Mouse (Mus musculus): ENCODE data around the gene Zfp580. TPM values are rescaled to one million over a fixed set of nuclear protein-coding genes. Genes with fewer than 3 reads are reported as not detected.
"Not testable (repeated sequence)": the region's sequence is repeated elsewhere in the genome, so short reads cannot be mapped to it uniquely, and the experiment has no call there.

Gene Zfp580
- total RNA-seq, 4 experiments from 2014 or later: 22.8 to 28.6 (median 27.8) TPM

DNA sequence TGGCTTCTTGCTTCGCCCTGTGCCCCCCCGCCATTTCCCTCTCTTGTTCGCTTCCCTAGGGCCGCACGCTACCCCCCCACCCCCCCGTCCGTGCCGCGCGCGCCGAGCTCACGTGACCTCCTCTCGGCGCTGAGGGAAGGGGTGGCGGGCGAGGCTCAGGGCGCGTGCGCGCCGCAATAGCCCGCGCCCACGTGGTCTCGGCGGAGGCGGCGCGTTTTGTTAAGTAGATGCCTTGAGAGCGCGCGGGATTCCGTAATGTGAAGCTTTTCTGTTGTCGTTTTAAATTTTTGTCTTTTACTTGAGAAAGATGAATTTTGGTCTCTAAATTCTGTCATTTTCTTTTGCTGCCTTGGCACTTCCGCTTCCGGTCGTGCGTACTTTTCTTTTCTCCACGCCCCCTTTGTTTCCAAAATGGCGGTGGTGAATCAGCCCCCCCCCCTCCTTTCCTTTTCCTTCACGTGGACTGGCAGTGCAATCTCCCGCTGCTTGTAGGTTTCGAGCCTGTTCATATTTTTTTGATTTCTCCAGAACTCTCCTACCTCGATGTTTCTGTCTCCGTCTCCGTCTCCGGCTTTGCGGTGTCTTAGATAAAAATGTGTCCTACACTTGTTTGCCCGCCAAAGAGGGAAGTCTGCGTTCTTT is 11.1 kb downstream of the Zfp580 start:
- DNase-seq (ENCODE audit: low spot score in 2 of 2): peak in 1 of 2 experiments; percentile 55

GRCm38 (mm10) chr7:5064886-5065285 is 13.5 kb downstream of the Zfp580 start:
- no peak for DNase-seq (ENCODE audit: low spot score in 2 of 2)

GRCm38 (mm10) chr7:5073586-5073985 is 22.2 kb downstream of the Zfp580 start:
- no peak for DNase-seq (ENCODE audit: low spot score in 2 of 2)

GRCm38 (mm10) chr7:5074984-5075383 is 23.6 kb downstream of the Zfp580 start:
- DNase-seq (ENCODE audit: low spot score in 2 of 2): no peak

DNA sequence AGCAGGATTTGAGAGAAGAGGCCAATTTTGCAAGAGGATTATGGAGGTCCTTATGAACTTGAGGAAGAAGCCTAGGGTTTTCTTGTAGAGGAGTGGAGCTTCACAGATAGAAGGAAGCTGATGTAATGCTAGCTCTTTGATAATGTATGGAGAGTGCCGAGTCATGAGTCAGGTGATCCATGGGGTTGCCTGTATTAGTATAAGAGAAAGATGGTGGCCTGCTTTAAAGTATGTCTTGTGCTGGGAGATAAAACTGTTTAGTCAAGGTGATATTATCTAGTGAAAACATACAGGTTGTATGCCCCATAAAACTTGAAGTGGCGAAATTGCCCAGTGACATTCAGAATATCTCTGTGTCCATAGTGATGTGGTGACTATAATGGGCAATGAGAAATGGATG is 25.6 kb downstream of the Zfp580 start:
- DNase-seq (ENCODE audit: low spot score in 2 of 2): no peak

- not testable (repeated sequence) for DNase-seq (ENCODE audit: low spot score in 2 of 2)
These were observed 28.1 kb downstream of the Zfp580 start for GRCm38 (mm10) chr7:5079365-5080009.

- peak; percentile 95 to 97 for DNase-seq (ENCODE audit: low spot score in 2 of 2)
These were observed 28.8 kb downstream of the Zfp580 start, which contains the start of gene Epn1 for GRCm38 (mm10) chr7:5080010-5080751. Gene Epn1 (plus strand): TSS chr7:5080235.

DNA sequence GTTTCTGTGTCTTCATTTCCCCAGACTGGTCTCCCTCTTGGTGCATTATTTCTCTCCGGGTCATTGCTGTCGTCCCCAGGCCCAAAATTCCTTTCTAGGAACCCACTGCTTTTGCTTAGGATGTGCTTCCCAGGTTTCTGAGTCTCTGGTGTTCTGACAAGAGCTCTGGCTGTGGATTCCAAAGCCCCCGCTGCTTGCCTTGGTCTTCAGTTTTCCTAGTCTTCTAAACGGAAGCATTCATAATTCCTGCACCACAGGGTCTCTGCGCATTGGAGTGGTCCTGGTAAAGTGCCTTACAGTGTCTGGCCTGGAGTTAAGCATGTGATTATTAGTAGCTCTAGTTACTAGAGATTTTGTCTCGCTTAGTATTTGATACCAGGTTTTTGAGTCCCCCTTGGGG is 29.5 kb downstream of the Zfp580 start:
- DNase-seq (ENCODE audit: low spot score in 2 of 2): no peak

GRCm38 (mm10) chr7:5081241-5081640 is 29.9 kb downstream of the Zfp580 start:
- DNase-seq (ENCODE audit: low spot score in 2 of 2): no peak

DNA sequence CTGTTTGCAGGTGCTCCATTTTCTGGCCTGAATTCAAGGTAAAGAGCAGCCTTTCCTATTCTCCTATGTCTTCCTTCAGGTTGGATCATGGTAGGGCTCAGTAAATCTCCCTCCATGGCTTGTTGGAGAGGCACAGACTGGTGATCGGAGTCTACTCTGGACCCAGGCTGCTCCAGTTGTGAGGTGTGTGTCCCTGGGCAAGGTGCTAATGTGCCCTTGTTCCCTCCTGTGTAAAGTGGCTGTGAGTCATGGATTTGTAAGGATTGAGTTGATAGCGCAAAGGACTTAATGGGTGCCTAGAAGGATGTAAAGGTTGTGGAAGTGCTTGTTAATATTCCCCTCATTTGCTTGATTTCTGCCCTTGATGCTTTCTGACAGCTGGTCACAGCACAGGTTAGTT is 30.6 kb downstream of the Zfp580 start:
- DNase-seq (ENCODE audit: low spot score in 2 of 2): no peak

DNA sequence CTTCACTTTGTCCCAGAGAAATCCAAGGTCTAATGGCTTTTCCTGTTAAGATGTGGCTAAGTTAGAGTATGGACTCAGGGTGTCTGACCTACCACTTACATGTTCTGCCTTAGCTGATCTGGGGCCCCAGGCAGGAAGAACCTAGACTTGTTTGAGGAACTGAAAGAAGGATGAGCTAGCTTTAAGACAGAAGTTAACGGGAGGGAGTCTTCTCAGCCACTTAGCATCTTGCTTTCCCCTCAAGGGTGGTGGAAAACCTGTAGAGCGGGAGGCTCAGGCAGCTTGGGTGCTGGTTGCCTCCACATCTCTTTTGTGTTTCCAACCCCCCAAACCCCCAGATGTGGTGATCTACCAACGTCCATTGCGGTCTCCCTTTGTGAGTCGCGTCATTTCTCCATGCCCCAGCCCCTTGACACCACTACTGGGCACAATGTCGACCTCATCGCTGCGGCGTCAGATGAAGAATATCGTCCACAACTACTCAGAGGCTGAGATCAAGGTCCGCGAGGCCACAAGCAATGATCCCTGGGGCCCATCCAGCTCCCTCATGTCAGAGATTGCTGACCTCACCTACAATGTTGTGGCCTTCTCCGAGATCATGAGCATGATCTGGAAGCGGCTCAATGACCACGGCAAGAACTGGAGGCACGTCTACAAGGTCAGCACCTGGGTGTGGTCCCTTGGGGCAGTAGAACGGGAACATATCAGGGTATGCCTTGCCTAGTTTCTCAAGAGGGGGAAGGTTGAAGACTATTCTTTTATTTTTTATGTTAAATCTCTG is 32.2 kb downstream of the Zfp580 start:
- no peak for DNase-seq (ENCODE audit: low spot score in 2 of 2)

GRCm38 (mm10) chr7:5085512-5085911 is 34.2 kb downstream of the Zfp580 start:
- no peak for DNase-seq (ENCODE audit: low spot score in 2 of 2)

DNA sequence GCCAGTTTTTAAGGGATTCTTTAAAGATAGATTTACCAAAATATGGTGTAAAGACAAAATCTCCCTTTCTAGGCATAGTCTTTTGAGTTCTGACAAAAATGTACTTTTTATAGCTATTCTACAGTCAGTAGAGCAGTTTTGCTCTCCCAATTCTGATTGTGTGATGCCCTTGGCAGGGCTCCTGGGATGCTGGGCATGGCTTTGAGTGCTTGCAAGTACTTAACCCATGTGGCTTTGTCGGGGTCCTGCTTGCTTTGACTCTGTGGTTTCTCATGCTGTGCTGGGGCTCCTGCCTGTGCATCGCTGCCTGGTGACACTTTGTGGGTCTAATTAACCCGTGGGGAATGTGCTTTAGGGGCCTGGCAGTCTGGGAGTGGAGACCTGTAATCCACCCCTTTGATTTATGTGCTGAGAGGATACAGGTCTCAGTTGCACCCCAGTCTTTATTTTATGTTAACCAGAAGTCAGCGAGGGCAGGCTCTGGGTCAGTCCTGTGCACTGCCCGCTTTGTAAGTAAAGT is 35.6 kb downstream of the Zfp580 start:
- no peak for DNase-seq (ENCODE audit: low spot score in 2 of 2)

GRCm38 (mm10) chr7:5087886-5088285 is 36.5 kb downstream of the Zfp580 start:
- DNase-seq (ENCODE audit: low spot score in 2 of 2): no peak

DNA sequence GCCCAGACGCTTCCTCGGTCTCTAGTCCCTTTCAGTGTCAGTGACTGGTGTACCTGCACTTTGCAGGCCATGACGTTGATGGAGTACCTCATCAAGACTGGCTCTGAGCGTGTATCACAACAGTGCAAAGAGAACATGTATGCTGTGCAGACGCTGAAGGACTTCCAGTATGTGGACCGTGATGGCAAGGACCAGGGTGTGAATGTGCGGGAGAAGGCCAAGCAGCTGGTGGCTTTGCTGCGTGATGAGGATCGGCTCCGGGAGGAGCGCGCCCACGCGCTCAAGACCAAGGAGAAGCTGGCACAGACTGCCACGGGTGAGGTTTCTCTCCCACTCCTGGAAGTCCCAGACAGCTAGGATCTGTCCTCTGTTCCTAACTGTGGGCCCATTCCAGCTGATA is 38.5 kb downstream of the Zfp580 start:
- no peak for DNase-seq (ENCODE audit: low spot score in 2 of 2)

DNA sequence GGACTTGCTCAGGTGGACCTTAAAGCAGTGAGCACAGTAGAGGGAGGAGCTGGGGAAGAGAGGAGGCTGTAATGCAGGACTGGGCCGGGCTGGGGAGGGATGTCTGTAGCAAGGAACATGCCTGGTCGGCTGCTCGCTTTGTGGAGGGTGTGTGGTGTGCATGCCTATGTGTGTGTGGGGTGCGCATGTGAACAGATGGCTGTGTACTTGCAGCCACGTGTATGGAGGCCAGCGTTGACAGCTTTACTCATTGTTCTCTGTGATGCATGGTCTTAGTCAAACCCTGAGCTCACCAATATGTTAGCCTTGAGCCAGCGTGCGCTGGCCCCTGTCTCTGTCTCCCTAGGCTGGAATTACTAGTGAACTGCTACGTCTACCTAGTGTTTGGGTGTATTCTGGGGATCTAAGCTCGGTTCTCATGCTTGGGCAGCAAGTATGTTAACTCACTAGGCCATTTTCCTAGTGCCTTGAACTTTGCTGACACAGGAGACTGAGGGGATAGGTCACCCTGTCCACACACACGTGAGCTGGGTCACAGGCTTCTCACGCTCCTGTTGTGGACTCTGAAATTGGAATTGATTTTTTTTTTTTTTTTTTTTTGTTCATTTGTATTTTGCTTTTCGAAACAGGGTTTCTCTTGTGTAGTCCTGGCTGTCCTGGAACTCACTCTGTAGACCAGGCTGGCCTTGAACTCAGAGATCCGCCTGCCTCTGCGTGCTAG is 39.8 kb downstream of the Zfp580 start:
- DNase-seq (ENCODE audit: low spot score in 2 of 2): peak; percentile 64 to 68

GRCm38 (mm10) chr7:5092381-5092780 is 41.0 kb downstream of the Zfp580 start:
- no peak for DNase-seq (ENCODE audit: low spot score in 2 of 2)

DNA sequence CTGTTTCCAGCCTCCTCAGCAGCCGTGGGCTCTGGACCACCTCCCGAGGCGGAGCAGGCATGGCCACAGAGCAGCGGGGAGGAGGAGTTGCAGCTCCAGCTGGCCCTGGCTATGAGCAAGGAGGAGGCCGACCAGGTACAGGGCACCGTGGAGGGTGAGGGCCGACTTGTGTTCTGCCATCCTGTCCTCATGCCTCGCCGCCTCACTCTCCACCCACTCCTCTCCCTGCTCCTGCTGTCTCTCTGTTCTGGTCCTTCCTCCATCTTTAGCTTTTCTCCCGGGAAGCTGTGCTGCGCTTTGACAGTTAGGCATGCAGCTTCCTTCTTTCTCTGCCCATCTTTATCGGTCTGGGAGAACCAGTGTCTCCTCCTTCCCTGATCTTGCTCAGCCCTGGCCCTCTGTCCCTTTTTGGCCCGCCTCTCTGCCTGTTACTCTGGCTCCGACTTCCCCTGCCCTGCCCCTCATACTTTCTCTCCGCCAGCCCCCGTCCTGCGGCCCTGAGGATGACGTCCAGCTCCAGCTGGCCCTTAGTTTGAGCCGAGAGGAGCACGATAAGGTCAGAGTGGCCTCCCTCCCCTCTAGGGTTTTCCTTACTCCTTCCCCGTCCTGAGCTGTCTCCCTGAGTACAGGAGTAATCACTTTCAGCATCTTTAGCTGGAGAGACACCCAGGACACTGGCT is 41.6 kb downstream of the Zfp580 start:
- DNase-seq (ENCODE audit: low spot score in 2 of 2): no peak

- no peak for DNase-seq (ENCODE audit: low spot score in 2 of 2)
These were observed 47.4 kb downstream of the Zfp580 start for GRCm38 (mm10) chr7:5098769-5099168.

DNA sequence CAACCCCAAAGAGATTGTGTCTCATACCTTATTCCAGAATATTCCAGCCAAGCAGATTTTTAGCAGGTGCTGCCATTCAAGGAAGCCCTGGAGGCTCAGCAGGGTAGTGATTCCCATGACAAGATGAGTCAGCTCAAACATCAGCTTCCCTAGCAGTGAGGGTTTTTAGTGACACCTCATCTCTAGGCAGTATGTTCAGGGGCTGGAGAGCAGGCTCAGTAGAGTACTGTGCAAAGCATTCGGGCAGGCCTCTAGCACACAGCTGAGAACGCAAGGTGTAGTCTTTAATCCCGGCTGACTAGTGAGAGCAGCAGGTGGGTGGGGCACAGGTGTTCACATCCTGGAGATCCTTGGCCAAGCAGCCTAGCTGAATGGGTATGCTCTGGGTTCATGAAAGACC is 48.5 kb downstream of the Zfp580 start:
- DNase-seq (ENCODE audit: low spot score in 2 of 2): no peak
